Mouse (Mus musculus) thymus, adult 2 months (tissue): Measurements from ENCODE around the gene Lrba.

ENCODE experiments used
- CTCF ChIP-seq: fragments of 200-500 bp; IDR thresholded peaks from 2 replicates; pipeline ENCODE4 v1.5.1; 2012; ENCODE audit warnings: mild to moderate bottlenecking, control low read depth, low read length, moderate library complexity, borderline replicate concordance; ENCODE audit not compliant: control insufficient read depth, poor library complexity, insufficient read depth; ENCODE audit errors: extremely low read depth
- POLR2A ChIP-seq: fragments of 200-500 bp; IDR thresholded peaks from 2 replicates; pipeline ENCODE4 v1.6.1; 2012; ENCODE audit warnings: mild to moderate bottlenecking, low read length, control low read depth, moderate library complexity; ENCODE audit not compliant: control insufficient read depth, poor library complexity, insufficient read depth; ENCODE audit errors: extremely low read depth

- no peak for TF ChIP-seq POLR2A
- TF ChIP-seq CTCF, result no peak
These were observed 573.5 kb downstream of the Lrba start for GRCm38 (mm10) chr3:86797871-86798460.
